Mouse (Mus musculus): ENCODE measurements around the gene Tiam1. TPM values are rescaled to one million over a fixed set of nuclear protein-coding genes. Genes with fewer than 3 reads are reported as not detected.

Tiam1 gene
- polyA plus RNA-seq, 1 experiment from 2014 or later = 12.3 TPM

DNA sequence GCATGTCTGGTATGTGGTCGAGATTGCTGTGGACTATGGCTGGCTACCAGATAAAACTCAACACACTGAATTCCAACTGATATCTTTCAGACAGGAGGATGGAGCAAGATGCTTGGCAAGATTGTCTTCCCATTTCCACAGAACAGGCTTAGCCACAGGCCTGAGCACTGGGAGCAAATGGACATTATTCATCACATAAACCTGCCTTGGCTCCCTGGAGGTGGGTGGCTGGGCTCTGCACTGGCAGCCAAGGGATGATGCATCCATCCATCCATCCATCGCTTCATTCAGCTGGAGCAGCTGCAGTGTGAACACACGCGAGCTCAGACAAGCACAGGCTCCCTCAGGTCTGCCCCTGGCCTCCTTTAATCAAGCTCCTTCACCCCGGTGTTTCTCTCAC lies 190.7 kb downstream of the Tiam1 start:
- no peaks in the 10 kb centered on the region for H3K9me3 ChIP-seq
- no peak overlapping the region for H3K9ac ChIP-seq
- H3K4me3 ChIP-seq (replicated peaks) = no peak overlapping the region
- no peaks in the 10 kb centered on the region for H3K27me3 ChIP-seq (replicated peaks)
- no peaks in the 10 kb centered on the region for H3K36me3 ChIP-seq
- ATAC-seq = no peak
- peaks cover 13% of the 10 kb centered on the region; the same call in 1 of the 2 replicates for H3K4me1 ChIP-seq (replicated peaks)
- 77% methylated on average over 5 of the region's 5 CpGs for WGBS
- no peak overlapping the region for H3K4me2 ChIP-seq (replicated peaks)
- no peak overlapping the region for H3K27ac ChIP-seq

DNA sequence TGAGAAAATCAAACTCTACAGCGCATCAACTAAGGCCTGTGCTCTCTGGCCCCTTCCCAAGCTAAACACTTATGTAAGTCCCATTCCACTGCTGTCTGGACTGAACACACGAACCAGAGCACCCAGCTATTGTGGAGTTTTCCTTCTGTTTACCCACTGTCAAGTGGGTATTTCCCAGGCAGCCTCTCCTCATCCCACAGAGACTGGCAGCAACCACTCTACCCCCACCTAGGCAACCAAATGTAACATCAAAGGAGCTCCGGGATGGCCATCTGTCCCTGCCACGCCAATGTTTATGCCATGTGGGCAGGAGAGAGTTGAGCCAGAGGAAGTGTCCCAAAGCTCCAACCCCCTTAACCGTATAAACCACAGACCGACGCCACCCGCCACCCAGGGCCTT lies 192.8 kb downstream of the Tiam1 start:
- Histone ChIP-seq H3K4me2 (replicated peaks) (no peak overlapping the region), H3K9me3 (no peaks in the 10 kb centered on the region), H3K9ac (no peak overlapping the region), H3K36me3 (no peaks in the 10 kb centered on the region), H3K4me1 (replicated peaks) (peaks cover 13% of the 10 kb centered on the region; the same call in 1 of the 2 replicates), H3K27ac (no peak overlapping the region), H3K27me3 (replicated peaks) (no peaks in the 10 kb centered on the region), H3K4me3 (replicated peaks) (no peak overlapping the region)
- no peak for ATAC-seq
- WGBS = 49% methylated on average over 8 of the region's 8 CpGs

DNA sequence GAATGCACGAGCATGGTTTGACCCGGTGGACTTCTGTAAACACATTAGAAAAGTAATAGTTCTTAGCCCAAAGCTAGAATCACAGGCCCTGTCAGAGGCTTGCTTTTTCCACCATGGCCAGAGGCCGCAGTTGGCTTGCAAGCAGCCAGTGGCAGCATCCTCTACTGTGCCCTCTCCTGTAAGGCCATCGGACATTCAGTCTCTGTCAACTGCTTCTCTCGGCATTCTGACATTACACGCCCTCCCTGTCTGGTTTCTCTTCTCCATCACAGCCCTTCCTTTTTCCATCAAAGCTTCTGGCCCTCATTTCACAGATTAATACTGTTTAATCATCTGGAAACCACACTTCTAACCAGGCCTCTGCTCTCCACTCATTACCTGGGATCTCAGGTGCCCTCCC lies 193.3 kb downstream of the Tiam1 start:
- Histone ChIP-seq H3K9ac (no peak overlapping the region), H3K27me3 (replicated peaks) (no peaks in the 10 kb centered on the region), H3K27ac (no peak overlapping the region), H3K4me3 (replicated peaks) (no peak overlapping the region), H3K36me3 (no peaks in the 10 kb centered on the region), H3K4me1 (replicated peaks) (peaks cover 17% of the 10 kb centered on the region; the same call in 1 of the 2 replicates), H3K4me2 (replicated peaks) (no peak overlapping the region), H3K9me3 (no peaks in the 10 kb centered on the region)
- 81% methylated on average over 6 of the region's 6 CpGs for WGBS
- no peak for ATAC-seq

DNA sequence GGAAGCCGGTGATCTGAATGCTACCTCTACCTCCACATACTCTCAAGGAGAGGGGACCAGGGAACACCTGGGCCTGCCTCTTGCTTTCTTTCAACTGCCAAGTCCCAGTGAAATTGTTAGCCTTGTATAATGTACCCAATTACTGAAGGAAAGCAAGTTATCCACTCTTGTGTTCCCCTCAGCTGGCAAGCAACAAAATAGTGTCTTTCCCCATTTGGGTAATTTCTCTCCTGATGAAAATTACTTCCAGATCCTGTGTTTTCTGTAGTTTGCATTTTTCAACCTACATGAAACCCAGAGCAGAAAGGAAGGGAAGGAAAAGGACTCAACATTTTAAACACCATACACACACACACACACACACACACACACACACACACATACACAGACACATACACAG lies 195.5 kb downstream of the Tiam1 start:
- Histone ChIP-seq H3K4me3 (replicated peaks) (no peak overlapping the region), H3K9ac (no peak overlapping the region), H3K9me3 (no peaks in the 10 kb centered on the region), H3K4me1 (replicated peaks) (peaks cover 18% of the 10 kb centered on the region), H3K27ac (no peak overlapping the region), H3K27me3 (replicated peaks) (no peaks in the 10 kb centered on the region), H3K36me3 (no peaks in the 10 kb centered on the region), H3K4me2 (replicated peaks) (no peak overlapping the region)
- 100% methylated on average over 1 of the region's 1 CpGs for WGBS
- no peak for ATAC-seq

DNA sequence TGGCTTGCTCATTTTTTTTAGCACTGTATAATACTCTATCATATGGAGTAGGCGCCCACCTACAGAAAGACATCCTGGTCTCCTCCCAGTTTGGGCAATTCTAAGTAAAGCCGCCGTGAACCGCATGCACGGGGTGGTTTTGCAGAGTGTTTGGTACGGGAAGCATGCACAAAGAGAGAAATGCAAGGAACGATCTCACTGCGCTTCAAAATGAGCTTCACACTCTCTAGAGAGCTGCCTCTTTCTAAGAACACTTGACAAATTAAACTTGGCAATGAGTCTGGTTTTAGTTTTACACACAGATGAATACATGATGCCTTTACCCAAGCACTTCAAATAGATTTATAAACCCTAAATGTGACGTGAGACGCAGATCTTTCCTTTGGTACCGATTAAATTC lies 196.8 kb downstream of the Tiam1 start:
- H3K27ac ChIP-seq = no peak overlapping the region
- WGBS = 91% methylated on average over 11 of the region's 11 CpGs
- H3K27me3 ChIP-seq (replicated peaks) = no peaks in the 10 kb centered on the region
- ATAC-seq = no peak
- no peak overlapping the region for H3K4me2 ChIP-seq (replicated peaks)
- H3K4me1 ChIP-seq (replicated peaks) = peaks cover 18% of the 10 kb centered on the region
- no peaks in the 10 kb centered on the region for H3K36me3 ChIP-seq
- H3K9me3 ChIP-seq = no peaks in the 10 kb centered on the region
- no peak overlapping the region for H3K9ac ChIP-seq
- H3K4me3 ChIP-seq (replicated peaks) = no peak overlapping the region

DNA sequence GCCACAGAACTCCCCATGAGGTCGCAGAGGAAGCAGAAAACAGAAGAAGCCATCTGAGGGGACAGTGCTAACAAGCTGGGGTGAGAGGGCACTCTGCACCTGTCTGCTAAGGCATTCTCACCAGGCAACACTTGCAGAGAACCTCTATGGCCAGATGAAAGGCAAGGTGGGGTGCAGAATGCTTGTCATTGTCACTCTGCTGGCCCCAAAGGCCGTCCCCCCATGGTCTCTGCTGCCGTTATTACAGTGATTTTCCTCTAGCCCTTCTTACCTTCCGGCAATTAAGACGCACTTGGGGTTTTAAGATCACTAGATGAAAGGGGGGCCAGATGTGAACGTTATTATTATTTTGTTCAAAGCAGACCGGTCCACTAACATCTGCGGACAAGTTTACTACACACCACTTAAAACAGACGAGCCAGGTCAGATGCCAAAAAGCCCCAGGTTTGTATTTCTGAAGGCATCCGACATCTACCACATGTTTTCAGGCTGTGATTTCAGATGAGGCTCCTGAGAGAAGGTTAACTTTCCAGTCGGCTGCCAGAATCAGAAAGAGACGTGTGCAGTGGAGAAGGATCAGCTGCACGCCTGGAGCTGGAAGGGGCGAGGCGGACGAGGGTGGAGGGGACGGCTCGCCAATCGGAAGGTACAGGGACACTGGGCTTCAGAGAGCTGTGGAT lies 198.8 kb downstream of the Tiam1 start:
- 54% methylated on average over 19 of the region's 19 CpGs for WGBS
- Histone ChIP-seq H3K9me3 (no peaks in the 10 kb centered on the region), H3K9ac (no peak overlapping the region), H3K27me3 (replicated peaks) (no peaks in the 10 kb centered on the region), H3K27ac (no peak overlapping the region), H3K36me3 (no peaks in the 10 kb centered on the region), H3K4me1 (replicated peaks) (peaks cover 12% of the 10 kb centered on the region), H3K4me2 (replicated peaks) (no peak overlapping the region), H3K4me3 (replicated peaks) (no peak overlapping the region)
- no peak for ATAC-seq

DNA sequence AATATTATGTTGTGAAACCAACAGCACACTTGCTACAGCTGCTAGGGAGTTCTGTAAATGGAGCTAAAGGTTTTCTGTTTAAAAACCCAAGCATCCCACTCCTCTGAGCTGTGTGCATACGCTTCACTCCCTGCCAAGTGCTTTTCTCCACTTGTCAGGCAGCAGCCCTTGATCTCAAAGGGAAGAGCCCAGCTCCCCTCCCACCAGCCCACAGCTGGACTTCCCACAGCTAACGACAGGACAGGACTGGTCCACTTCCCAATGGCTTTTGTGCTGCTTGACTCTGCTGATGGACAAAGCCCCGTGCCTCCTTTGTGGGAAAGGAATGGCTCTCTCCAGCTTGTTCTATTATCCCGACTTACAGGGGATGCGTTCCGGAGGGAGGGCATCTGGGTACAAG lies 199.5 kb downstream of the Tiam1 start:
- no peaks in the 10 kb centered on the region for H3K27me3 ChIP-seq (replicated peaks)
- WGBS = 52% methylated on average over 6 of the region's 6 CpGs
- no peak overlapping the region for H3K9ac ChIP-seq
- peaks cover 12% of the 10 kb centered on the region for H3K4me1 ChIP-seq (replicated peaks)
- no peaks in the 10 kb centered on the region for H3K9me3 ChIP-seq
- H3K36me3 ChIP-seq = no peaks in the 10 kb centered on the region
- H3K27ac ChIP-seq = no peak overlapping the region
- ATAC-seq = no peak; the same call in 1 of the 2 replicates
- no peak overlapping the region for H3K4me2 ChIP-seq (replicated peaks)
- no peak overlapping the region for H3K4me3 ChIP-seq (replicated peaks)

DNA sequence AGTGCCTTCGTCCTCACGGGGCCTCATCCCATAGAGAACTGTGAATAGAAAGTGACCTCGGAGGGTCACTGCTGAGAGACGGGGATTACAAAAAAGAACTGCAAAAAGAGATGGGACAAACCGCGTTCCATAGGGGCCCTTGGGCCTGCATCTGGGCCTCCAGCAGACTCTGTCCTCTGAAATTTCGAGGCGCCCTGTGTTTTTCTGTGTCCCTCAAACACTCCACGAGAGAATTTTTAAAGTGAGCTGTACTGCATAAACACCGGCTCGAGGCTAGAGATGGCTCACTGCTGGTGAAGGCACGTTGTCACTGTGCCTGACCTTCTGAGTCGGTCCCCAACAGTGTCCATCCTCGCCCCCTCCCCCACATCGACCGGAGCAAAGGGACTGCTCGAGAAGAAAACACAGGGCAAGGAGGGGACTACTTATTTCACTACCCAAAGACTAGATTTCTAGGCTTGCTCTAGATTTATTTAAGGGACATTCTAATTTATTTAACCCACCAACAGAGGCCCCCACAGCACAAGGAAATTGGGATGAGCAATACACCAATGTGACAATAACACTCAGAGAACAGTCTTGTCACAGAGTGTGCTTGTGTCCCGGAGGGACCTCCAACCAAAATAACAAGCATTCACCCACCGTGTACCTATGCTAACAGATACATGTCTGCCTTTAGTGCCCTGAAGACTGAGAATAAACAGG lies 200.2 kb downstream of the Tiam1 start:
- no peak for ATAC-seq
- H3K27ac ChIP-seq = no peak overlapping the region
- no peaks in the 10 kb centered on the region for H3K36me3 ChIP-seq
- H3K27me3 ChIP-seq (replicated peaks) = no peaks in the 10 kb centered on the region
- no peak overlapping the region for H3K4me2 ChIP-seq (replicated peaks)
- H3K4me1 ChIP-seq (replicated peaks) = peaks cover 12% of the 10 kb centered on the region
- H3K9me3 ChIP-seq = no peaks in the 10 kb centered on the region
- 47% methylated on average over 19 of the region's 19 CpGs for WGBS
- no peak overlapping the region for H3K9ac ChIP-seq
- no peak overlapping the region for H3K4me3 ChIP-seq (replicated peaks)

DNA sequence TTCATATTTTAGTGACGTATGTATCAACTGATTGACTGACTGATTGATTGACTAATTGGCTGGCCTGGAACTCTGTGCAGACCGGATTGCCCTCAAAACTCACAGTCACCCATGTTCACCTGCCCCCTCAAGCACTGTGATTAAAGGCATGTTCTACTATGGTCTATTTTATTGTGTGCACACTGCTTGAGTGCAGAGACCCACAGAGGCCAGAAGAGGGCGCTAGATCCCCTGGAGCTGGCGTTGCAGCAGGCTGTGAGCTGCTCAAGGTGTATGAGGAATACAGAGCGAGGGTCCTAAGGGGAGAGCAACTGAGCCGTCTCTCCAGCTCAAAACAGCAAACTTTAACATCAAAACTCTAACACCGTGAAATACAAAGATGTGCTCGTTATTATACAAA lies 202.9 kb downstream of the Tiam1 start:
- H3K36me3 ChIP-seq = no peaks in the 10 kb centered on the region
- no peak overlapping the region for H3K27ac ChIP-seq
- H3K4me3 ChIP-seq (replicated peaks) = no peak overlapping the region
- no peaks in the 10 kb centered on the region for H3K27me3 ChIP-seq (replicated peaks)
- peaks cover 12% of the 10 kb centered on the region for H3K4me1 ChIP-seq (replicated peaks)
- 91% methylated on average over 8 of the region's 8 CpGs for WGBS
- H3K9ac ChIP-seq = no peak overlapping the region
- H3K9me3 ChIP-seq = no peaks in the 10 kb centered on the region
- no peak overlapping the region for H3K4me2 ChIP-seq (replicated peaks)
- no peak for ATAC-seq

DNA sequence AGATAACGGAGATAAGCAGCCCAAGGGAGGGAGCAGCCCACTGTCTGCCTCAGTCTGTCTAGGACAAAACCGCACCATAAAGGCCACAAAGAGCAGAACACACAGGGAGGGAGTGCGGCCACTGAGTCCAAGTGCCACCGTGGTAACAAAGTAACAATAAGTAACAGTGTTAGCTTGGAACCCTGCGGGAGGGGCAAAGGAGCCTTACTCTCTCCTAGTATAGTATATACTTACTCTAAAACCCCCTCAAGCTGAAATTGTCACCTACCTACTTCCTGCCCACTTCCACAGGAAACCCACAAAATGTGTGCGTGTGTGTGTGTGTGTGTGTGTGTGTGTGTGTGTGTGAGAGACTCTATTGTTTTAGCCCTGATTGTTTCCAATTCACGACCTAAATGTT lies 205.3 kb downstream of the Tiam1 start:
- Histone ChIP-seq H3K4me2 (replicated peaks) (no peak overlapping the region), H3K4me1 (replicated peaks) (no peaks in the 10 kb centered on the region), H3K9me3 (no peaks in the 10 kb centered on the region), H3K9ac (no peak overlapping the region), H3K4me3 (replicated peaks) (no peak overlapping the region), H3K27ac (no peak overlapping the region), H3K36me3 (no peaks in the 10 kb centered on the region), H3K27me3 (replicated peaks) (no peaks in the 10 kb centered on the region)
- WGBS = 48% methylated on average over 7 of the region's 7 CpGs
- ATAC-seq = no peak

DNA sequence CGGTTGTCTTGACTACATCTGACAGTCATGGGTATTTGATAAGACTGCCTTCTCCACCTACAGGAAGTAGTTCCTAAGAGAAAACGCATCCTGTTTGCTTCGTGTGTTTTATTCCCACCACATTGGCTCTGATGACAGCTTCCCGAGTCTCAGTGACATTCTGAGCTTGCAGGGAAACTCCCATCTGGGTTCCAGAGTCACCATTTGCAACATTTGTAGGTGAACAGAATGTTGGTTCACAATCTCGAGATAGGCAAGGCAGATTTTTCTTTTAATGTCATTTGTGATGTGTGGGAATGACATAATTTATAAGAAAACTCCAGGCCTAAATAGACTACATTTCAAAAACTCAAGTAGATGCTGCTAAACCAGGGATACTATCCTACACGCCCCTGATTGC lies 207.0 kb downstream of the Tiam1 start:
- H3K27ac ChIP-seq = no peak overlapping the region
- WGBS = 66% methylated on average over 6 of the region's 6 CpGs
- no peak for ATAC-seq
- no peaks in the 10 kb centered on the region for H3K27me3 ChIP-seq (replicated peaks)
- H3K9ac ChIP-seq = no peak overlapping the region
- H3K9me3 ChIP-seq = no peaks in the 10 kb centered on the region
- no peak overlapping the region for H3K4me3 ChIP-seq (replicated peaks)
- H3K4me1 ChIP-seq (replicated peaks) = no peaks in the 10 kb centered on the region
- no peak overlapping the region for H3K4me2 ChIP-seq (replicated peaks)
- H3K36me3 ChIP-seq = no peaks in the 10 kb centered on the region

DNA sequence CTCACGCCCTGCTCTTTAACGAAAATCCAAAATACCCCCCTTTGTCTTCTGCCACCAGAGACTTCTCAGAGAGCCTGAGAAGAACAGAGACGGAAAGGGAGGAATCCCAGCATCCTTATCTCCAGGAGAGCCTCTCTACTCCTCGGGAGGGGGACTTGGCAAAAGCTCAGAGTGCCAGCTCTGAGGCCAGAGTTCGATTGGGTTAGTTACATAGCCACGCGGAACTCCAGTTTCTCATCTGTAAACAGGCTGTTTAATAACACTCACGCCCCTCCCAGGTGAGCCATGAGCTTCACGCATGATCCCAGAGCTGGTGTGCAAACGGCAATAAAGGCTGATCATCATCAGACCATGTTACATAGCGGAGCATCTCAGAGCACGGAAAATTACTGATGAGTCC lies 208.2 kb downstream of the Tiam1 start:
- H3K27me3 ChIP-seq (replicated peaks) = no peaks in the 10 kb centered on the region
- no peaks in the 10 kb centered on the region for H3K4me1 ChIP-seq (replicated peaks)
- no peak overlapping the region for H3K4me3 ChIP-seq (replicated peaks)
- no peaks in the 10 kb centered on the region for H3K36me3 ChIP-seq
- no peak overlapping the region for H3K9ac ChIP-seq
- no peak overlapping the region for H3K27ac ChIP-seq
- no peak for ATAC-seq
- H3K4me2 ChIP-seq (replicated peaks) = no peak overlapping the region
- no peaks in the 10 kb centered on the region for H3K9me3 ChIP-seq
- 70% methylated on average over 12 of the region's 12 CpGs for WGBS

DNA sequence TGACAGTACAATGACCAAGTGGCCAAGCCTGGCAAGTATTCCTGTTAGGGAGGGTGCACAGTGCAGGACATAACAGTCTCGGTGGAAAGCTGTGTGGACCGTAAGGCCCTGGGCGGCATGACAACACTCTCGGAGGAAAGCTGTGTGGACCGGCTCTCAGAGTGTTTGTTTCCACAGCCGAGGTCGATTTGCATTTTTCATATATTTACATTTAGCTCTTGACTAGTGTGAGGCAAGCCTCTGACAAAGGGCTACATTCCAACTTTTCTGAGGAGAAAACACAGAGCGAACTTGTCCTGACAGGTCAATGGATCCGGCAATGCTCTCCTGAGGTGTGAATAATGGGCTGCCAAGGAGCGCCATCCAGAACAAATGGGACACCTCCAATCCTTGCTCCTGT lies 209.0 kb downstream of the Tiam1 start:
- H3K4me3 ChIP-seq (replicated peaks) = no peak overlapping the region
- no peak overlapping the region for H3K9ac ChIP-seq
- WGBS = 69% methylated on average over 10 of the region's 10 CpGs
- no peaks in the 10 kb centered on the region for H3K9me3 ChIP-seq
- no peaks in the 10 kb centered on the region for H3K36me3 ChIP-seq
- no peak overlapping the region for H3K27ac ChIP-seq
- no peak overlapping the region for H3K4me2 ChIP-seq (replicated peaks)
- no peak for ATAC-seq
- no peaks in the 10 kb centered on the region for H3K27me3 ChIP-seq (replicated peaks)
- no peaks in the 10 kb centered on the region for H3K4me1 ChIP-seq (replicated peaks)
